Mouse (Mus musculus) left cerebral cortex, postnatal 10 days (tissue): Measurements from ENCODE around the gene Clhc1. TPM values are rescaled to one million over a fixed set of nuclear protein-coding genes. Genes with fewer than 3 reads are reported as not detected.

Experiments used
- DNase-seq, 2 experiments: peaks; one replicate each; pipeline ENCODE4 v3.0.0; 2021 to 2022; ENCODE audit warnings: low spot score in 2 of 2, mixed read lengths in 1 of 2; ENCODE audit errors: extremely low spot score in 1 of 2
- intact Hi-C: fragments of 180-260 bp; cut with DNase I; formaldehyde crosslinking; loops from one replicate; pipeline ENCODE4 v1.15.1; 2025
- total RNA-seq, 2 experiments: library from RNA; stranded (reverse); gene quantifications; 2 replicates each; pipeline ENCODE4 v1.2.3; 2021

Clhc1 gene
- total RNA-seq, 2 experiments from 2014 or later = 0.59 TPM; not detected in 1

DNA sequence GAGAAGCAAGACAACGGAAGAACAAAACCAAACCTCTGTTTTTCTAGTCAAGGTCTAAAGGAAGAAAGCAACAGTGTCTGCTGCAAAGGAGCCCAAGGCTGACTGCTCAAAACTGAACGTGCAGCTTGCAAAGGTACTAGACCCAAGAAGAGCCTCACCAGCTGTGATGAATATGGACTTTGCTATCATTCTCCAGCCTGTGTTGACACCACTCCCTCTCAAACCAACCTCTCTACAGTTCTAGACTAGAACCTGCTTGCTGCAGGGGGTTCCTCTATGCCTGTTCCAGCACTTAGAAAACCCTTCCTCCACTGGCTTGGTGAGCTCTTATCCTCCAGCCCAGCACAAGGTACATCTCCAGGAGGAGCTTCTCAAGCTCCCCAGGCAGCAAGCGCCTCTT is 75.6 kb downstream of the Clhc1 start:
- no peak for DNase-seq
- intact Hi-C loops = no loop called here

GRCm38 (mm10) chr11:29626541-29626940 is 78.8 kb downstream of the Clhc1 start:
- no peak for DNase-seq
- intact Hi-C loops = no loop called here

- intact Hi-C loops = no loop called here
- DNase-seq = no peak
Measured at GRCm38 (mm10) chr11:29627706-29628105, 80.0 kb downstream of the Clhc1 start.

Other genes starting within 250 kb of the Clhc1 start
- gene Ccdc88a, start 174.3 kb upstream of the Clhc1 start, total RNA-seq = 100 to 1,000 TPM in 1 of 2 experiments, 10 to 100 TPM in 1; 94.6 to 105 TPM
- 1 to 10 TPM; 2.8 to 3.7 TPM for gene Prorsd1, start 32.9 kb upstream of the Clhc1 start, total RNA-seq
- 10 to 100 TPM; 29.6 to 34.2 TPM for gene Mtif2, start 21.5 kb upstream of the Clhc1 start, total RNA-seq
- gene Rps27a, start 159 bp downstream of the Clhc1 start, total RNA-seq = 100 to 1,000 TPM; 509 TPM
- 100 to 1,000 TPM; 562 to 579 TPM for gene Rtn4, start 145.0 kb downstream of the Clhc1 start, total RNA-seq